Mouse (Mus musculus) 3134 (cell line): Measurements from ENCODE around the gene Gpbar1.
A peak's percentile ranks its signal among the peaks of the same experiment; 100 is the strongest.

ENCODE experiments used
- DNase-seq: peaks from one replicate; pipeline ENCODE4 v3.0.0-alpha.2; 2011; ENCODE audit warnings: low spot score; ENCODE audit not compliant: insufficient read length; ENCODE audit errors: extremely low read depth

Gpbar1 gene

DNA sequence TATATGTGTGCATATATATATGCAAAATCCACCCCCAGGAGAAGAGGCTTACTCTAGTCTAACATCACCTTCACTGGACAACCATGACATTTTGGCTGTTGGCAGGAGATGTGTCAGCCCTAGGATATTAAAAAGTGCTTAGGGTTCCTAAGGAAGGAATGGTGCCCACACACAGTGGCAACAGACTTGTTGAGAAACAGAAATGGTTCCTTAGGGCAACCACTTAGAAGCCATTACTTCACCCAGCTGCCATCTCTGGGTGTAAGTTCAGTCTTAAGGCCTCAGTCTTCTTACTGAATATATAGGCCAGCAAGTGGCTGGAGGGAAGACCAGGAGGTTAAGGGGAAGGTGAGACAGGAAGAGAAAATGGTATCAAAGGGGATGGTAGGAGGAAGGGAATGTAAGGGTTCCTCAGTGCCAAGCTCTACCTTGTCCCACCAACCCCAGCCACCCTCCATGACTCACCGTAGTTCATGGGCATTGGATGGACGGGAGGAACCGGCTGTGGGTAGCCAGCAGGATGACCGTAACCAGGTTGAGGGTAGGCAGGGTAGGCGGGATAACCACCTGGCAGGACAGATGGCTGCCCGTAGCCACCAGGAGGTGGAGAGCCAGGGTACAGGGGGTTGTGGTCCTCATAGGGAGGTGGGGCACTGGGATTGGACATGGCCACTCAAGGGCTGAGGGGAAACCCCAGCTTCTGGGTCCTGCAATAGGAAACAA lies 16.5 kb downstream of the Gpbar1 start:
- no peak for DNase-seq

DNA sequence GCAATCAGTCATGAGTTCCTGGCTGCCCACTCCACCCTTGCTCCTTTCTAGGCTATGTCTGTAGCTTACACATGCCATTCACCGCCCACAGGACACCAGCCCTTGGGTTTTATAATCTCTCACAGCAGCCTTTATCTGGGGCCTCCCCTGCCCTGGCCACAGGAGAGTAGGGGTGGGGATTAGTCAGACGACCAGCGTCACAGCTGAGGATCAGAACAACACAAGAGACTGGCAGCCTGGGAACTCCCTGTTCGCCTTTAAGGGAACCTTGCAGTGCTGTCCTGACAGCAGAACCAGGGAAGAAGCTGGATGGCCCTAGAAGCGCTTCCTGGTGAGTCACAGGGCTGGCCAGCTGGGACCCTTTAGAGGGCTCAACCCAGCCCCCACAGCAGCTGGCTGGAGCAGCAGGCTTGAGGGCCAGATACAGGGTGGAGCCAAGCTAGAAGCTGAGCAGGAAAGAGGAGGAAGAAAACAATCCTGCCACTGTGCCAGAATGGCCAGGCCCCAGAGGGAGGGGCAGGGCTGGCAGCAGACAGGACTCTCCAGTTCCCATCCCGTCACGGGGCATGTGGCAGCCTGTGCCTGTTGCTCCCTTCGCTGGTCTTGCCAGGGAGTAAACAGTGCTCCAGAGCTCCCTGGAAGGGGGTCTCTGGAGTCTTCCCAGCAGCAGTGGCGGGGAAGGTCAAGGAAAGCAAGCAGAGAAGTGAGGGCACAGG lies 17.3 kb downstream of the Gpbar1 start:
- DNase-seq: peak; percentile 95

DNA sequence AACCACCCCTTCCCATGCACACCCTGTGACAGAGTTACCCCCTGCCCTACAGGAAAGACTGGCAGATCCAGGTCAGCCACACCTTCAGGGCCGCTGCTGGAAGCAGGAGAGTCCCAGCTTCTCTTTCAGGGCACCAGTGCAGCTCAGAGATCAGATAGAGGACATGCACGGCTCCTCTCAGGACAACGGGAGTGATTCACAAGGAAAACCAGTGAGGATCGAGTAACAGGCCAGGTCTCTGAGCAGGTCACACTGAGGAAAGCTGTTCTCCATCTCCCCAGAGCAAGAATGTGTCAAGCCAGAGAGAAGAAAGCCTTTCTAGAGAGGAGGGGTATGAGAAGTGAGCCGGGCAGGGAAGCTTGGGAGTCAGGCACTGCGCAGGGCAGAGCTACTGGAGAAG lies 18.1 kb downstream of the Gpbar1 start:
- DNase-seq: no peak

- peak; percentile 72 for DNase-seq
Measured at GRCm38 (mm10) chr1:74297269-74297668, 18.9 kb downstream of the Gpbar1 start.

DNA sequence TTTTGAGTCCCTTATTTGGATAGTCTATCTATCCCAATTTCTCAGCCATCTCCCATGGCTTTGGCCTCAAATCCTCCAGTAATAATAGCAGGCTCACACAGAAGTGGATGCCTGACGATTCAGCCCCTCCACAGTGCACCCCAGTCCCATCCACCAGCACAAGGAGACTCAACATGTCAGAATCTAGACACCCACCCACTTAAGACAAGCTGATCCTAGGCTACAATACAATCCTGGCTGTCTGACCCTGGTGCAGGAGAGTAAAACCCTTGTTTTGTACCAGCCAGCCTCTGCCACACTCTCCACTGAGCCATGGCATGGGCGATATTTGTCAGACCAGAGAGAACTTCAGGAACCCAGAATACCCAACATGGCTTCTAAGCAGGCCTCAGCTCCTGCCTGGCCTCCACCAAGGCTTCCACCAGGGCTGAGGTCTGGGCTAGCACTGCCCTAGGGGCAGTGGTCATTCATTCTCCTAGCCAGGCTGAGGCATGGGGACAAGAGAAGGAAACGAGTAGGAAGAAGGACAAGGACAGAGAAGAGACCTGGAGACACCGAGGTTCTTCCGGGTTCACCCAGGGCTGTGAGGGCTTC lies 19.9 kb downstream of the Gpbar1 start:
- no peak for DNase-seq

DNA sequence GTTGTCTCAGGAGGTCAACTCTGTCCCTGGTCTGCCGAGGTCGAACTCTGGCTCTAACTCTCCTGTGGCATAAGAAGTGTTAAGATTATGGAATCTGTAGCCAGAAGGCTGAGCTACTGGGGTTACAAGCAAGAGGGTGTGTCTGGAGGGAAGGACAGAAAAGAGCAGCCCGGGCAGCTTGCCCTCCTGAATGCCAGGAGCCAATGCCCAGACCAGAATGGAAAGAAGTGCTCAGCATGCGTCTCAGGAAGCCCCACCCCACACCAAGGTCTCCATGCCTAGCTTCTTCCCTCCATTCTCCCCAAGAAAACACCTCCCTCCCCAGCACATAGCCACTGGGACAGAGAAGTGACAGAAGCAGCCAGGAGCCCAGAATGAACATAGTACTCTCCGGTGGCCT lies 20.6 kb downstream of the Gpbar1 start:
- peak; percentile 74 for DNase-seq

GRCm38 (mm10) chr1:74300347-74301110 lies 22.2 kb downstream of the Gpbar1 start:
- no peak for DNase-seq

GRCm38 (mm10) chr1:74302229-74302628 lies 23.9 kb downstream of the Gpbar1 start:
- no peak for DNase-seq

GRCm38 (mm10) chr1:74302835-74303234 lies 24.5 kb downstream of the Gpbar1 start:
- DNase-seq: no peak

DNA sequence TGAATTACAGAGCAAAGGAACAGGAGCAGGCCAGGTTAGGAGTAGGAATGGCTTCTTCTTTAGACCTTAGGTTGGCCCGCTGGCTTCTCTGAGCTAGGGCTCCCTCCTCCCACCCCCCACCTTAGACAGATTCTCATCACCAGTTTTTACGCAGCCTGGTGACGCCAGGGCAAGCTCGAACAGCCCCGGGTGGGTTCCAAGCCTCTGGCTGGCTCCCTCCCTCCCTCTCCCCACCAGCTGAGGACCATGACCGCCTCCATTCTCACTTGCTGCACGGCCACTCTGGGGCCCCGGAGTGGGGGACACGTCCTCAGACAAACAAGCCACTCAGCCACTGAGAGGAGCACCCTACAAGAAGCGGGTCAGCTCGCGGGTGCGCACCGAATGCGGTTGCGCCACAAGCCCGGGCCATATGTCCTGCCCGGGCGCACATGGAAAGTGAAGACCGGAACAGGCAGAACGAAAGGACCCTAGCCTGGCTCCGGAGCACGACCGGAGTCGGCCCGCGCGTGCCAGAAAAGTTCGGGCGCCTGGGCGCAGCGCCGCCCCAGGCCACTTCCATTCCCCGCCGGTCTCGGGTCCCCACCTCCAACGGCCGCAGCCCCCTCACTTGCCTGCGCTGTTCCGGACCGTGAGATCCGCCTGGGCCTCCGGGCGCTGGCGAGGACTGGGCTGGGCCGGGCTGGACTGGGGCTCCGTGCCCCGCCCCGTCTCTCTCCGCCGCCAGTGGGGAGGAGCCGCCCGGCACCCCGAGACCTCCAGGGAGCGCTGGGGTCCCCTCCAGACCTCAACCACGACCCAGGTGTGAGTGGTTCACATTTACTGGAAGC lies 25.4 kb downstream of the Gpbar1 start:
- DNase-seq: peak; percentile 89

DNA sequence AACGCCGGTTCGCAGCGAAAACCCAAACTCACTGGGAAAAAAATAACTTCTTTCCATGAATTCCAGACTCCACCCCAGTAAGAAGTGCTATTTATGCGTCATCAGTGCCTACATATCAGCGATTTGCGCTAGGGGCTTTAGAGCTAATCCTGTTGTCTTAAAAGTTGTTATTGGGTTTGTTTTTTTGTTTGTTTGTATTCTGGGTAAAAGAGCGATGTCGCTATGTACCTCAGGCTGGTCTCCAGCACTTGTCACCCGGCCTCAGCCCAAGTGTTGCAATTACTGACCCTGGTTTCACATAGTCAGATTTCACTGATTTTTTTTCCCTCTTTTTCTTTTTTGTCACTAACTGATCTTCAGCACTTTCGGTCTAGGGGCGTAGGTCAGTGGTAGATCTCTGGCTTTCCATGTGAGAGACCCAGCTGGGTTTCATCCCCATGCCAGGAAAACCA lies 26.0 kb downstream of the Gpbar1 start:
- DNase-seq: no peak

DNA sequence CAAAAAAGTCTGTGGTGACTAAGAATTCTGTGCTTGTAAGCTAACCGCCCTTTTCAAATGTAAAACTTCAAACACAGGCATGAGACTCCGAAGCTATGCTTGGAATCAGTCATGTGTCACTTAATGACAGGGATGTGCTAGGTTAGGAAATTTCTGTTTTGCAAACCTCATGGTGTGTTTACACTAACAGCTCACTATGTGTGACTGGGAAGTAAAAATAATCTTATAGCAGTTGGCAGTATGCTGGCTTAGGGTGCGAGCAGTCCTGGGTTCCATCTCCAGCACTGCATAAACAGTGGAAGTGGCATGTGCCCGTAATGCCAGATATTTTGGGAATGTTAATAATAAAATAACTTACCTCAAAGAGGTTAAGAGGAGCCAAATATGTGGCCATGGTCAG lies 26.6 kb downstream of the Gpbar1 start:
- no peak for DNase-seq

DNA sequence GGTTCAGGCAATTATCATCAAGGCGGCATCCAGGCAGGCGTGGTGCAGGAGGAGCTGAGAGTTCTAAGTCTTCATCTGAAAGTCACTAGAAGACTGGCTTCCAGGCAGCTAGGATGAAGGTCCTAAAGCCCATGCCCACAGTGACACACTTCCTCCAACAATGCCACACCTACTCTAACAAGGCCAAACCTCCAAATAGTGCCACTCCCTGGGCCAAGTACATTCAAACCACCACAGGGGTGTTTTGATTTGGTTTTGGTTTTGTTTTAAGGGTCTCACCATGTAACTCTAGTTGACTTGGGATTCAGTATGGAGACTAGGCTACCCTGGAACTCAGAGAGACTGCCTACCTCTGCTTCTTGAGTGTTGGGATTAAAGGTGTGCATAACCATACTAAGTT lies 27.2 kb downstream of the Gpbar1 start, which contains the start of gene Tmbim1:
Tmbim1 (minus strand) TSS at position 101 of the 400 bp plus-strand sequence.
- no peak for DNase-seq

DNA sequence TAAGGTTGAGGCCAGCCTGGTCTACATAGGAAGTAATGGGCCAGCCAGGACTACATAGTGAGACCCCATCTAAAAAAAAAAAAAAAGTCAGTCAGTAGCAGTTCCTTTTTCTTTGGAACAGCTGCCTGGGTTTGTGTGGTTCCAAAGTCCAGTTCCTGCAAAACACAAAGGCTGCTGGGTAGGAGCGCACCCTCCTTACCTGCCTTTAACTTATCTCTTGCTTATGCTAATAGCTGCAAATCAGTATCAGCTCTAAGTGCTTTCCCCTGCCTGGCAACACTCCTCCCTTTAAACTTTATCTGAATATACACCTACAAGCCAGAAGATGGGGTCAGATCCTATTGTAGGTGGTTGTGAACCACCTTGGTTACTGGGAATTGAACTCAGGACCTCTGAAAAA lies 28.8 kb downstream of the Gpbar1 start:
- no peak for DNase-seq

DNA sequence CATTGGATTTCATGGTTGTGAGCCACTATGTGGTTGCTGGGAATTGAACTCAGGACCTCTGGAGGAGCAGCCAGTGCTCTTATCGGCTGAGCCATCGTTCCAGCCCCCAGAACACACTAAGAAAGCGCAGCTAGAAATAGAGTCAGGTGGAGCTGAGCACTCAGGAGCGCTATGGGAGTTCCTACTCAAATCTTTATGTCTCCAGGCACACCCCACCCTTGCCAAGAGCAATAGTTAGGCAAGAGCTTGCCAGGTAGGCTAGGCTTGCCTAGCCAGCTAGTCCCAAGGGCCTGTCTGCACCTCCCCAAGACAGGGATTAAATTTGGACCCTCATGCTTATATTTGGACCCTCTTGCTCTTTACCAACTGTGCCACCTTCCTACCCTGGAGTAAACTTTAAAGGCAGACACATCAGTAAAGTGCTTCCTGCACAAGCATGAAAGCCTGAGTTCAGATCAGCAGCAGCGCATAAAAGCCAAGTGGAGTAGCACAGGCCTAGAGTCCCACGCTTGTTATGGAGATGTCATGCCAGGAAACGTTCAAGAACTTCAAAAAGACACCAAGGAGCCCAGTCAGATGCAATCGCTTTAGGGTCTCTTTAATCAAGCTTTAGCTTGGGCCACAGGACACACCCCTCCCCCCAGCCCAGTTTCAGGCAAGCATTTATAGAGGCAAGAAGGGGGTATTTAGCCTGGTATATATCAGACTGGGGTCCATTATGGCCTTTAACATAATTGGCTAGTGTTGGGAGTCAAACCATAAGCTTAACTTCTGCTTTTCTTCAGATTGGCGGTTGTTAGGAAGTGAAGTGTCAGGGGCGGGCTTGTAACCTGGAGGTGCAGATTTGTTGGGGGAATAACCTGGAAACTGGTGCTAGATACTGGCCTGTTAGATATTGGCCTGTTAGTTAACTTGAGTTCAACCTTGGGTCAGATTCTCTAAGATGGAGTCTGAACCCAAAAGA lies 29.9 kb downstream of the Gpbar1 start:
- no peak for DNase-seq

DNA sequence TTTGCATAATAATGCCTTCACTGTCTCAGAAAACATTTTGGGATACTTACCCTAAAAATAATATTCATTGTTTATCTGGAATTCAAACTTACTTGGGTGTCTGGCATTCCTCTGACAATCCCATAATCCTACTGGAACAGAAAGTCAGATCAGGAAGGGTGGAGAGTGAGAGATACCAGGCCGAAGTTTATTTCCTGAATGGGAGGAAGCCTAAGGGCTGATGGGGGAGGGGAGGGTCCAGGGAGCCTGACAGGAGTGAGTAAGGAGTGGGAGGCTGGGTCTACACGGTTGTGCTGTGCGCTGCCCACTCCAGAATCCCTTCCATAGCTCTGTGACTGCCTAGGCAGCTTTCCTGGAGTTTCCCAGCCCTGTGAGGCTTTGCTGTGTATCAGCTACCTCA lies 31.4 kb downstream of the Gpbar1 start:
- DNase-seq: no peak

DNA sequence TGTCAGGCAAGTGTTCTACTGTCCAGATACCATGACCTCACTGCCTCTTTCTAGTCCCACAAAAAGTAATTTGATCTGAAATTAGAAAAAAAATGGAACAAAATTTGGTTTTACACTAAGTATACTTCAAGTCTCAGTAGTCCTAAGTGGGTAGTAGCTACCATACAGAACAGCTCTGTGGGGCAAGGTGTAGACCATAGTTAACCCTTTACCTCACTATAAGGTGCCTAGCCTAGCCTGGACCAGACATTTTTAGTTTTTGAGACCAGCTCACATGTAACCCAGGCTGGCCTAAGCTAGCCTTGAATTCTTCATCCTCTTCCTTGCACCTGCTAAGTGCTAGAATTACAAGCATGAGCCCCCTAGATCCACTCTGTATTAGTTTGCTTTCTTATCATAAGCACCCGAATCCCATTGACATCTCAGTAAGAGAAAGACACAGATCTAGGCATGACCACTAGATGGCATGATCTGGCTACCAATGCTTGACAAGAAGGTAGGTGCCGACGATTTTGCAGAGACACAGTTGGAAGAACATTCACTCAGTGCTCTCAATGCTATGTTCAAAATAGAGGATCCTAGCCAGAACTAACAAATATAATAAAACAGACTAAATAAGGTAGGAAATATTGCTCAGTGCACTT lies 34.8 kb downstream of the Gpbar1 start:
- peak; percentile 45 for DNase-seq

- no peak for DNase-seq
Measured at GRCm38 (mm10) chr1:74314796-74315195, 36.4 kb downstream of the Gpbar1 start.
